Mouse (Mus musculus) cerebellum, postnatal 25 days (tissue): ENCODE results near the gene Kank1.

Experiments used
- DNase-seq, 2 experiments: peaks; one replicate each; pipeline ENCODE4 v3.0.0; 2021; ENCODE audit warnings: mixed read lengths in 2 of 2

Kank1 gene

GRCm38 (mm10) chr19:25236596-25237491, at the start of gene Kank1:
Gene Kank1 (plus strand): TSS chr19:25236975.
- DNase-seq, result peak; percentile 37 to 48

GRCm38 (mm10) chr19:25187681-25188080, 49.1 kb upstream of the Kank1 start:
- no peak for DNase-seq

DNA sequence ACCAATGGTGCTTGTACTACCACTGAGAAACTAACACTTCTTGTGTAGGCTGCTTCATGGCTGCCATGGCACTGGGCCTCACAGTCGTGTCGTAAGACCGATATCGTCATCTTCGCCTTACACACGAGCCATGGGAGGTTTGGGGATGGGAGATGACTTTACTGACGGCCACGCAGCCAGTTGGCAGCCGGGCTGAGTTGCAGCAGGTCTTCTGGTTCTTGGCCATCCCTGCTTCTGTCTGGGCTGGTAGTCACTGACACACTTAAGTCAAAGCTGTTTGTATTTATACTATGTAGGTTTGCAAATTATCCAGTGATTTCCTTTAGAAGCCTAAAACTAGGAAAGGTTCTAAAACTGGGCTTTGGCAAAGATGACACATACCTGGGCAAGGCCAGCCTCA, 43.0 kb upstream of the Kank1 start:
- DNase-seq, result peak in 1 of 2 experiments; percentile 41

DNA sequence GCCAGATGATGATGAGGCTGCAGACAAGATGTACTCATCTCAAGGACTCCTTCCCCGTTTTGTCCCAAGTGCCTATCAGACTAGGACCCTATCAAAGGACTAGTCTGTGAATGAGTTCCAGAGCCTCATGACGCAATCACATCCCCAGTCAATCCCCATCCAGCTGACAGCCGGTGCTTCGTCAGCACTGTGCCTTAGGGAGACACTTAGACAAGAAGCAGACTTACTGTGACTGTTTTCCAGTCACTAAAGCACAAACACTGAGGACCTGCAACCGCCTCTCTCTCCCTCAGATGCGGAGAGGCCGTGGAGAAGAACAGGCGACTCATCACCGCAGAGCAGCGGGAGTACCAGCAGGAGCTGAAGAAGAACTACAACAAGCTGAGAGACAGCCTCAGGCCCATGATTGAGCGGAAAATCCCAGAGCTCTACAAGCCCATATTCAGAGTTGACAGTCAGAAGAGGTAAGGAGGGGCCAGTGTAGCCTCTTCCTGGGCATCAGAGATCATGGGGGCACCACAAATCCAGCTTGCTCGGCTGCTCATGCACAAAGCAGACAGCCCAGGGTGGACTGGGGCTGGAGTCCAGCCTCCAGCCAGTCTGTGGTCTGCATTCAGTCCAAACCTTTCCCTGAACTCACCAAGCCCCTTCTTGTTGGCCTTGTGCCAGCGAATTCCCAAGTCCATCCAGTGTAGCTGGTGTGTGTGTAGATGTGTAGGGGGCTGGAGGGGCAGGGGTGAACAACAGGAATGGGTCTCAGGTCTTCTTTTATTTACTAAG, 36.5 kb upstream of the Kank1 start:
- DNase-seq, result no peak

DNA sequence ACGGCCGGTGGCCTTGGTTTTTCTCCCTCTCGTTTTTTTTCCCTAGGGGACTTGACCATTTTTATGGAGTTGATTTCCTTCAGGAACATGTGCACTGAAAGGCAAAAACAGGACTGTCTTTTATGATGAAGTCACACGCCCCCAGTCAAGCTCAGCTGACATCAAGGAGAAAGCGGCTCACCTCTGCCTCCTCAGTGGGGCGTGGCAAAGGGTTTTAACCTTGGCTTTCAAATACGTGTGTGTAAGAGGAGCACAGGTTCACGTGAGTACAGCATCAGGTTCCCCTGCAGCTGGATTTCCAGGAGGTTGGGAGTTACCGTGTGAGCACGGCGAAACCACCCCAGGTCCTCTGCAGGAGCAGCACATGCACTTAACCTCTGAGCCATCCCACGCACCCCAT, 33.7 kb upstream of the Kank1 start:
- no peak for DNase-seq

DNA sequence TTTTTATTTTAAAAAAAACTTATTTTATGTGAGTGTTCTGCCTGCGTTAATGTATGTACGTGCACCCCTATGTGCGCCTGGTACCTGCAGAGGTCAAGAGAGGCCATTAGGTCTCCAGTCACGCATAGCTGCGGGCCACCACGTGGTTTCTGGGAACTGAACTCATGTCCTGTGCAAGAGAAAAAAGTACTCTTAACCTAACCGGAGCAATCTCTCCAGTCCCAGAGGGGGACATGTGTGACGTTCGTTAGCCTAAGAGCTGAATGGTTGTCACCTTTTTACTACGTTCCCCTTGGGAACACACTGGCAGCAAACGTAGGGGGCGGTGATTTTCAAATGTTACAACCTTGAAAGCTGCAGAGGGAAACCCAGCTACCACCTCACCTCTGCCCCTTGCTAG, 29.8 kb upstream of the Kank1 start:
- no peak for DNase-seq

DNA sequence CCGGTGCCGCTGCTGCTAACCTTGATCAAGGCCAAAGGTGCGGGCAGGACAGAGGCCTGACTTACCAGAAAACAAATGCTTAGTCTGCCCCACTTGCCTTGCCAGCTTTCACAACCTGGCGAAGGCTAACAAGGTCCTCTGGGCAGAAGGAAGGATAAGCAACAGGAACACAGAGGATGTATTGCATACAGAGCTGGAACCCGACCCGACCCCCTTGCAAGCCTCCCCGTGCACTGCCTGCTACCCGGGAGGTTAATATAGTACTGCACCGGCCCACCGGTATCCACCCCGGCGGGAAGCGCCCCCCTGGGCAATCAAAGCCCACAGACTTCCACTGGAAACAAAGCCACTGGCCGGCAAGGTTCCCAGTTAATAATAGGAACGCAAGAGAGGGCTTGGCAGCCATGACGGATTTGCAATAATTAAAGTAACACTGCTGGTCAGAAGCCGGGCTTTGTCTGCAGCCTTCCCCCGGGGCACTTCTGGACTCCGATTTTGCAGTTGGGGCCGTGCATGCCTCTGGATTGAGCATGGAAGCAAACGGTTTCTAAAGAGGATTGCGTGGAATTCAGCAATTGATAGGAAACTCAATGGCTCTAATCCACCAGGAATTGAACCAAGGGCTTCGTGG, 28.9 kb upstream of the Kank1 start:
- no peak for DNase-seq

GRCm38 (mm10) chr19:25208596-25209110, 28.1 kb upstream of the Kank1 start:
- DNase-seq, result no peak

GRCm38 (mm10) chr19:25220611-25221010, 16.2 kb upstream of the Kank1 start:
- DNase-seq, result no peak

DNA sequence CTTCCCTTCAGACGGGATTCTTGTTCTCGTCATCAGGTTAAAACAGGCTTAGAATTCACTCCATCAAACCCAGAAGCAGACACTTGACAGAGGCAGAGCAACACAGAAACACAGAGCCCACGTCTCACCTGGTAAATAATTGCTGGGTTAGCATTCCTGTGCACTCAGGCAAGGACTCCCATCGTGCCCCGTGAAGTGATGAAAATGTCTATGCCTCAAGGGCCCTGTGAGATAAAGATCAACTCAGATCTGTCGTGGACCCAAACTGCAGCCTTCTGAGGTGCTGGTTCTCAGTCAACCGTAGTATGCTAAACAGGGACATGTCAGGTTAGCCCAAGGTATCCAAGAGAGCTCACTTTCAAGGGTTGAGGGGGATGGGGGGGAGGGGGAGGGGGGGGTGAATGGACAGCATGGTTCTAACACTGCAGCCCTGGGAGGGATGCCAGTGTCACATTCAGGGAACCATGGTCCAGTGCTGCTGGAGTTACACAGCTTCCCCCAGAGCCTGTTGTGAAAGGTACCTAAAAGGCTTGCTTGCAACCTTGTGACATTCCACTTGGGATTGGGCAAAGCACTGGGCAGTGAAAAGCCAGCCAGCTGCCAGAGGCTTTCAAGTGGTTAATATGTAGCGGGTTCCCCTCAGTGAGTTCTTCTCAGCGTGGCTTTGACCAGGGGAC, 14.7 kb upstream of the Kank1 start:
- no peak for DNase-seq

DNA sequence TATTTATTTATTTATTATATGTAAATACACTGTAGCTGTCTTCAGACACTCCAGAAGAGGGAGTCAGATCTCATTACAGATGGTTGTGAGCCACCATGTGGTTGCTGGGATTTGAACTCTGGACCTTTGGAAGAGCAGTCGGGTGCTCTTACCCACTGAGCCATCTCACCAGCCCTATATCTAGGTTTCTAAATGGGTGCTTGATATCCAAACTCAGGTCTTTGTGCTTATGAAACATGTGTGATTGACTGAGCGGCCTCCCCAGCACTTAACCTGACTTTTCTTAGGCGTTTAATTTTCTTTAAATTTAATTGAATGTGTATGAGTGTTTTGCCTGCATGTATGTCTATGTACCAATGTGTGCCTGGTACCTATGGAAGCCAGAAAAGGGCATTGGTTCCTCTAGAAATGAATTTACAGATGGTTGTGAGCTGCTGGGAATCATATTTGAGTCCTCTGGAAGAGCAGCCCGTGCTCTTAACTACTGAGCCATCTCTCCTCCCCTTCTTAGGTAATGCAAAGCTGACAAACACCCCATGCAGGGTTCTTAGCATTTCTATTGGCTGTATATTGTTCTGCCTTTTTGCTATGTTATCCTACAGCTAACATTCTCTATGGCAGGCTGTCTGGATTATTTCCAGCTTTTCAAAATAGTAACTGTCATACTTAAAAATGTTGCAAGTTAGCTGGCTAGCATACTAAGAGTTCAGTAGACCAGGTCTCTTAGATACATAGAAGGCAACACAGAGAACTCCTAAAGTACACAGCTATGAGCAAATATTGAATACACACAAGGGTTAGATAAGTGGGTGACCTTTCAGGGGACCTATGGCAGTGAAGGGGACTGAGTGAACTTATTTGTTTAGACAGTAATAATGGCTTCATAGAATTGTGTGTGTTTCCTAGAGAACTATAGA, 6.5 kb upstream of the Kank1 start:
- no peak for DNase-seq

GRCm38 (mm10) chr19:25230975-25231334, 5.8 kb upstream of the Kank1 start:
- DNase-seq, result no peak

DNA sequence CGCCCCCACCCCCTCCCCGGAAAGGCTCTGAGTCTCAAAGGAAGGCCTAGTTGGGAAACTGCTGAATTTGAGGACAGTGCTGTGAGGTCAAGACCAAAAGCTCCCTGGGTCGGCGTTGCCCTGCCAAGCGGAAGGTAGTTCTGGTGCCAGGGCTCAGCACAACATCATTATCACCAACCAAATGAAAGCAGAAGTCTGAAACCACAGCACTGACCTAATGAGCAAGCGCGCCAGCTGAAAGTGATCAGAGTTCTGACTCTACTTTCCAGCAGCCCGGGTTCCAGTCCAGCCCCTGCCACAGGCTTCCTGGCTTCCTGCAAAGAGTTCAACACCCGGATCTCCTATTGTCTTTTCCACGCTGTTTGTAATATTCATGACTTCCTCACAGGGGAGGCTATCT, 4.7 kb upstream of the Kank1 start:
- no peak for DNase-seq

- peak; percentile 11 to 22 for DNase-seq
Measured at GRCm38 (mm10) chr19:25237492-25238040, 791 bp downstream of the Kank1 start.

DNA sequence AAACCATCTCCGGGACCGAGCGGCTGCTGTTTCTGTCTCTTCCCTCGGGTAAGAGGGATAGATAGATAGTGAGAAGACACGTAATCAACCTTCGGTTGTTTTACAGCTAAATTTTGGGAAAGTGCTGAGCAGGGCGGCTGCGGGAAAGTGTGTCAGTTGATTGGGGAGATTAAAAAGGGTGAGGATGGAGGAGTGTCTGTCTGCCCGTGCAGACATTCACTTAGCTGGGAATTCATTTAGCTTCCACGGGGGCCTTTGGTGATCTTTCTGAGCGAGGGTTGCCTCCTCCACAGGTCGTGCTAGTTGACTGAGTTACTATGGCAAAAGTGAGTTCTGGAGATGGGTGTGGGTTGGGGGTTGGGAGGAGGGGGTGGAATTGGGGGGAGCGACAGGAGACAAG, 1.3 kb downstream of the Kank1 start:
- no peak for DNase-seq

DNA sequence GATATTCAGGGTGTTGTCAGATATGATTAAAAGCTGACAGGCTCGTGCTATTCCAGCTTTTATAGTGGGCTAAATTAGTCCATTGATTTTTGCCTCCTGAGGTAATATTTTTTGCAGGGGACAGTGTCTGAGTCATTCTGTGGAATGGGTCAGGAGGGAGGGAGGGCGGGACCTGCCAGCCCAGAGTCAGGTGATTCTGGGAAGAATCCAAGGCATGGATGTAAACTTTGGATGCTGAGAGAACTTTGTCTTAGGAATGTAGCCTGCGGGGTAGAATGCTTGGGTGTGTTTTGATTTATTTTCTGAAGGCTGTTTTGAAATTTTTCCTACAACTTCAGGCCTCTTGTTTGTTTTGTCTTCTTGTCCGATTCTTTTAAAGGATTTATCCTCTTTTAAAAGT, 6.8 kb downstream of the Kank1 start:
- no peak for DNase-seq

GRCm38 (mm10) chr19:25246062-25246461, 9.3 kb downstream of the Kank1 start:
- no peak for DNase-seq

GRCm38 (mm10) chr19:25247858-25248552, 11.2 kb downstream of the Kank1 start:
- no peak for DNase-seq

- DNase-seq, result no peak
Measured at GRCm38 (mm10) chr19:25249230-25249629, 12.5 kb downstream of the Kank1 start.

DNA sequence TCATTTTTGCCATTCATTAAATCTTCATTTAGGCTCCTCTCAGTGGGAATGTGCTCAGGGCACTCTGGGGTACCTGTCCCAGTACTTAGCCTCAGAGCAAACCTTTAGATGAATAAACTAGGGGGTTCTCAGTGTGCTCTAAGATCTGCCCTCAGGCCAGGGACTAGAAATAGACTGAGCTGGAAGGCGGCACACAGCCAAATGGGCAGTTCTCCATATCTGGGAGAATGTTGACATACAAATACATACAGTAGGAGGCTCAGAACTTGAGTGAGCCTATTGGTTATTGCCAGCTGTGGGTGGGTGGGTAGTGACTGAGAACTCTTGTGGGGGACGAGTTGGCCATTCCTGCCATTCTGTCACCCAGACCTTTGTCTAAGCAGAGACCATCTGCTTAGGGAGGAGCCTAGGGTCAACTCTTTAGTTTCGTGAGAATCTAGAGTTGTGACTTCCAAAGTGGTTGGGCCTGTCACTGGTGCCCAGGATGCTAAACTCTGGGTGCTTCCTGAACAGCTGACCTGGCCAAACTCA, 14.9 kb downstream of the Kank1 start:
- DNase-seq, result no peak
